Mouse (Mus musculus): ENCODE measurements around the gene Tmx2. TPM values are rescaled to one million over a fixed set of nuclear protein-coding genes. Genes with fewer than 3 reads are reported as not detected.
"Not testable (repeated sequence)": the region's sequence is repeated elsewhere in the genome, so short reads cannot be mapped to it uniquely, and the experiment has no call there.

Tmx2 gene
- total RNA-seq, 2 experiments from 2014 or later: 43.2 to 52.4 TPM

DNA sequence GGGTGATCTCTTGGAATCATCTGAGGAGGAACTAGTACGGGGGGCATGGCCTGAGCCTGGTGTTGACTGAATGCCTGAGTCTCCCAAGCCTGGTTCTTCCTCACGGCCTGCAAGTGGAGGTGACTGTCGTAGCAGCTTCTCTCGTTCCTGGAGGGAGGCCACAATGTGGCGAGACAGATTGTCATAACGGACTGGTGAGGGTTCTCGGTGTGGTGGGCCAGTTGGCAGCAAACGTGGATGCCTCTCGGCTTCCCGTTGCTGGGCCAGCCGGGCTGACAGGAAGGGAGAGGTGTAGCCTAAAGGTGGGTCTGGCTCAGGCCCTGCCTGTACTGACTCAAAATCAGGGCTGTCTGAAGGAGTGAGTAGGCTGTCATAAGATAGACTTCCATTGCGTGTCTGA, 11.1 kb upstream of the Tmx2 start:
- no peak for ATAC-seq (replicated peaks; ENCODE audit: low FRiP score, poor library complexity, severe bottlenecking)

DNA sequence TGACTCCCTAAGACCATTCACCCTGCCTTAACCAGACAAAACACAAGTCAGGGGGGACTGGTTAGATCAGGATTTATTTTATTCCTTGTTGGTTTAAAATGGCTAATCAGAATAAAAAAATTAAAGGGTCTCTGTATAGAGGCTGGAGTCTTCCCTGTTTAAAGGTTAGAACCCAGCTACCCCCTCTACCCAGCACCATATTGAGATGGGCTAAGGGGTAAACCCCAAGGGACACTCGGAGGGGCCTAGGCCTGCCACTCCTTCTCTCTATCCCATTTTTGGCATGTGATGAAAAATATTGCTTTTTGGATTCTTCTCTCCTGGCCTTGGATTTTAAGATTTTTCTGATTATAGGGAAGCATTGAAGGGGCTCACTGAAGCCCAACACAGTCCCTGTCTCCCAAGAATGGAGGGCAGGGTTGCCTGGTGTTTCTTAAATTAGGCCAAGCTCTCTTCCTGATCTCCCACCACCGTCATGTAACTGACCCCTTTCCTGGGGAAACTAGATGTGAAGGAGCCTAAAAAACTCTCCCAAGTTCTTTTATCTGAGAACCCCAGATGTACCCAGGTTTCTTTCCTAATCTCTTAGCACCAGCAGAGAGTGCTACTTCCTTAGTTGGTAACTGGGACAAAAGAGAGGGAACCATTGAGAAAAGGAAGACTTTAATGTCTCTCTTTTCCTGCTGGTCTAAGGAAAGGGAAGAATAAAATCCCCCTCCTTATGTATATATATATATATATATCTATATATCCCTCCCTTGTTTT, 9.3 kb upstream of the Tmx2 start:
- ATAC-seq (replicated peaks; ENCODE audit: low FRiP score, poor library complexity, severe bottlenecking): no peak

DNA sequence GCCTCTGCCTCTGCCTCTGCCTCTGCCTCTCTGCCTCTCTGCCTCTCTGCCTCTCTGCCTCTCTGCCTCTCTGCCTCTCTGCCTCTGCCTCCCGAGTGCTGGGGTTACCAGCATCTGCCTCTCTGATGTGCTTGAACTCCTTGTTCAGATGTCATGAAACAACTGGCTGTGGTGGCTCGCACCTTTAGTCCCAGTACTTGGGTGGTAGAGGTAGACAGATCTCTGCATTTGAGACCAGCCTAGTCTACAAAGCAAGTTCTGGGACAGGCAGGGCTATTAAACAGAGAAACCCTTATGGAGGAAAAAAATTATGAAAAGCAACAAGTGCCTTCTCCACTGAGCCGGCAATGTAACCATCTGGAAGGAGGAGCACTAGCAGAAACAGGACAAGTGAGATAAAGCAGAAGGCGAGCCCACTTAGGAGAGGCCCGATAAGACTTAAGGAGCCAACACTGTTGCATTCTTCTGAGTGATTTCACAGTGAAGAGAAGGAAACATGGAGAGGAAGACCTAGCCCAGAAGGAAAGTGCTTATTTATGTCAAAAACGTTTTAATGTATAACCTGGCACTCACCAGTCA, 3.8 kb upstream of the Tmx2 start:
- ATAC-seq (replicated peaks; ENCODE audit: low FRiP score, poor library complexity, severe bottlenecking): peak; percentile 79

DNA sequence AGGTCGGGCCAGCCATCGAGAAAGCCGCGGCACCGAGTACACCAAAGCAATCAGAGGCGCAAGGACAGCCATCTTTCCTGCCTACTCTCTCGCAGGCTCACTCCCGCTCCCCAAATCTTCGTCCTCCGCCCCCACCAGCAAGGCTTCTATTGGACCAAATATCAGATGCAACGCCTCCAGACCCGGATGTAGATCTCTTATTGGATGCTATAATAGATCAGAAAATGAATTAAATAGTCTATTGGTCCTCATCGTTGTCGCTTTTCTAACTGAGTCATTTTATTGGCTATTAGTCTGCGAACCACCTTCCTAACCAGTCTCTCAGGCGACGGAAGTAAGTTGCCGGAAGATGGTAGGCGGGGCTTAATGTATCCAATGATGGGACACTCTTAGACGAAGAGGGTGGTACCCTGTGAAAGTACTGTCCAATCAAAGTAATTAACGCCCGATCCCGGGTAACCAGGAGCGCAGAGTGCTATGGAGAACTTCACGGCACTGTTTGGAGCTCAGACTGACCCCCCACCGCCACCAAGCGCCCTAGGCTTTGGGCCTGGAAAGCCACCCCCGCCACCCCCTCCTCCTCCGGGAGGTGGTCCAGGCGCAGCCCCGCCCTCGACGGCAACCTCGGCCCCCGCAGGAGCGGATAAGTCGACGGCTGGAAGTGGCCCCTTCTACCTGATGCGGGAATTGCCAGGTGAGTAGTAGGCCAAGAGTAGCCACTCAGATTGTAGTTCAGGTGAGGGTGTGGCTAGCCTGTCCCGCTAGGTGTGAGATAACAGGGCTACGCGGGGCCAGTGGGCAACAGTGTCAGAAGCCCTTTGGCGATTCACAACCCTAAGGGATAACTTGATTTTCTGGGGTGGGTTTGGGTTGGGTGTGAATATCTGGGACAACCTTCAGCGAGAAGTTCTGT, 716 bp downstream of the Tmx2 start, which contains the start of the genes Gm28635 and Med19:
Gene Gm28635 (minus strand): TSS at position 74 of the 913 bp plus-strand sequence.
Gene Med19 (plus strand): TSS at position 435 of the 913 bp plus-strand sequence.
- peak; percentile 89 for ATAC-seq (replicated peaks; ENCODE audit: low FRiP score, poor library complexity, severe bottlenecking)

DNA sequence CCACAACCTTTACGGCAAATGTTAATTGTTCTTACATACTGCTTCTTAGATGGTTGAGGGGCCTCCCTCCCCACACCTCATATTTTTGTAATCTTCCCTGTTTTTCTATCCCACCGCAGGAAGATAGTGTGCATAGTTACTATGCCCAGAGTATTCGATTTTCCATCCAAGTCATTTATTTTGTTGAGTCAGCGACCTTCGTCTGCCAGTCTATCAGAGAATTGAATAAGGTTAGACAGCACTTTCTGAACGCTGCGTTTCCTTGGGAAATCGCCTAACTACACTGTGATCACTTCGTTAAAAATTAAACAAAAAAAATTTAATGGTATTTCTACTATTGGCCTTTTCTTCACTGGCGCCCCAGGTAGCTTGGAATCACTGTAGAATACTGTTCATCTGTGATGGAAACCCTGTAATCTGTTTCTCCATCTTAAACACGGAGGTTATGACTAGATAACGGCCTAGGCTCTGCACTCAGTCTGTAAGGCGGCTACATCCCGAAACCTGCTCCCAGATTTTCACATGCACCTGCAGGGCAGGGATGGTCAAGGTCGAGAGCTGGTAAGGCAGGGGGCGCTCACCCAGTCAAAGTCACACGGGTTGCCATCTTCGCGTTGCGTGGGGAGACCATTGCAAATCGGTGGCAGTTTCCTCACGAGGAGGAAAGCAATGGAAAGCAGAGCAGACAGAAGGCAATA, 1.5 kb downstream of the Tmx2 start:
- peak; percentile 61 for ATAC-seq (replicated peaks; ENCODE audit: low FRiP score, poor library complexity, severe bottlenecking)

DNA sequence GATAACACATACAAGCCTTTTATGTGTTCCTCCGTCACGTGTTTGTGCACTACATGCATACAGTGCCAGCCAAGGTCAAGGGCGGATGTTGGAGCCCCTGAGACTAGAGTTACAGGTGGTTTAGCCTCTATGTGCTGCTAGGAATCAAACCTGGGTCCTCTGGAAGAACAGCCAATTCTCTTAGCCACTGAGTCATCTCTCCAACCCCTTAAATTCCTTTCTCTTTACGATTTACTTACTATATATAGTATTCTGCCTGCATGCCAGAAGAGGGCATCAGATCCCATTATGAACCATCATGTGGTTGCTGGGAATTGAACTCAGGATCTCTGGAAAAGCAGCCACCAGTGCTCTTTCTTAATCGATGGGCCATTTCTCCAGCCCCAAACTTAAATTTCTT, 7.4 kb downstream of the Tmx2 start:
- ATAC-seq (replicated peaks; ENCODE audit: low FRiP score, poor library complexity, severe bottlenecking): not testable (repeated sequence)

DNA sequence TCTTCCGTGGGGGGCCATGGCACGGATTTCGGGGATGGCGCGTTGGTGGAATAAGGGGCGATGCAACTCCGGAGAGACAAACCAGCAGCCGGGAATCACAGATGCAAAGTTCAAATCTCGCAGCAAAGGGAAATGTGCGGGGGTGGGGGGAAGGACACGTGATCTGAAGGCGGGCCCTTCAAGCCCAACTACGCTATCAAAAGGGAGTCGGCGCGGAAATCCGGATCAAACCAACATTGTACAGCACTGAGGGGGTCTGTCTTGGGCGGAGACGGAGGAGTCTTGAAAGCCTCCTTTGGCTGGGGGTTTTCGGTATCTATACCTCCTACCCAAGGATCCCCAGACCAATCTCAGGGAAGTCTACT, 8.4 kb downstream of the Tmx2 start, which contains the start of gene Selenoh:
Gene Selenoh (minus strand): TSS at position 202 of the 365 bp plus-strand sequence.
- ATAC-seq (replicated peaks; ENCODE audit: low FRiP score, poor library complexity, severe bottlenecking): peak; percentile 93

DNA sequence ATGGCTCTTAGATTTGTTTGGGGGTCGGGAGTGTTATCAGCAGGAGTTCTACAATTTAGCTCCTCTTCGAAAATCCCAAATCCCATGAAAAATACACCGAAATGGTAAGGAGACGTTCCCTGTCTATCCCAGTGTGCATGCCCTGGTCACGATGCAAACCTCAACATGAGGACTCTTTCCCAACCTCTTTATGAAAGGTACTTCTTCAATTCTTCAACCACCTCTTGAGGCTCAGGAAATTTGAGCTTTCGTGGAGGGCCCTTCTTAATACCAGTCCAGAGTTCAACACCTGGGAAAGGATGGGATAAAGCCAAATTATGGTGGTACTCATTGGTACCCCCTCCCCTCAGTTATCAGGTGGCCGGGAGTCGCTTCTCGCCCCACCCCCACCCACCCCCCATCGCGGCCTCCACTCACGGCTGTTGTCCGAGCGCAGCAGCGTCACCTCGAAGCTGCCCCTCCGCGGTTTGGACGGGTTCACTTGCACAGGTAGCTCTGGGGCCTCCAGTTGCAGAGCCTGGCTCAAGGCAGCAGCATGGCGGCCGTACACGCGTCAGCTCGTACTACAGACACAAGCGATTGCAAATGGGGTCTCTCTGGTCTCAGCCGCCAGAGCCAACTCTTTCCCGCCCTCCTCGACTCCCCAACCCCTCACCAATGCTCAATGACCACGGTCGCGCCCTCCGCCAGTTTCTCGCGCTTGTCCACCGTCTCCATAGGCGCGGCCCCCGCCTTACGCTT, 8.9 kb downstream of the Tmx2 start:
- ATAC-seq (replicated peaks; ENCODE audit: low FRiP score, poor library complexity, severe bottlenecking): peak; percentile 62

DNA sequence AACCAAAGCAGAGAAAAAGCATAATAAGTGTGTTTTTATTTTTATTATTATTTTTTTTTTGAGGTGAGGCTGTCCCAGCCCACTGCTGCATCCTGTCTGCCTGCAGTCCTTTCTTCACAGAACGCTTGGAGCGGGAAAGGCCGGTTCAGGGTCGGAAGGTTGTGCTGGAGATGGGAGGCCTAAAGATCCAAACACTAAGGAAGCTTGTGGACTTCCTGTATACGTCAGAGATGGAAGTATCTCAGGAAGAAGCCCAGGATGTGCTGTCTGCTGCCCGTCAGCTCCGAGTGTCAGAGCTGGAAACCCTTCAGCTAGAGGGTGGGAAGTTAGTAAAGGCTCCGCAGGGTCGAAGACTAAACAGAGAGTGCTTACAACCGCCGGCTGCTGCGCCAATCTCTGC, 12.9 kb downstream of the Tmx2 start:
- ATAC-seq (replicated peaks; ENCODE audit: low FRiP score, poor library complexity, severe bottlenecking): no peak

DNA sequence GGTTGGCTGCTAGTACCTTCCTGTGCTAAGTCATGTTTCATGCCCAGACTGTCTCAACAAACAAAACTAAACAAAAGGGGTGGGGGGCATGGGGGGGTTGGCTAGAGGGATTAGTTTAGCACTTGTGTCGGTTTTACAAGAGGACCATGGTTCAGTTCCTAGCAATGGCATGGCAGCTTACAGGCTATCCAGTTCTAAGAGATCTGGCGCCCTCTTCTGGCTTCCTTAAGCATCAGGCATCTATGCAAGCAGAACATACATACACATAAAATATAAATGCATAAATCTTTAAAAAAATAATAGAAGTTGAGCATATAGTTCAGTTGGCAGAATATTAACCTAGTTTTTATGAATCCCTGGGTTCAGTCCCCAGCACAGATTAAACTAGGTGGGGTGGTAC, 16.1 kb downstream of the Tmx2 start:
- ATAC-seq (replicated peaks; ENCODE audit: low FRiP score, poor library complexity, severe bottlenecking): peak; percentile 74; the same call in 1 of the 2 replicates

DNA sequence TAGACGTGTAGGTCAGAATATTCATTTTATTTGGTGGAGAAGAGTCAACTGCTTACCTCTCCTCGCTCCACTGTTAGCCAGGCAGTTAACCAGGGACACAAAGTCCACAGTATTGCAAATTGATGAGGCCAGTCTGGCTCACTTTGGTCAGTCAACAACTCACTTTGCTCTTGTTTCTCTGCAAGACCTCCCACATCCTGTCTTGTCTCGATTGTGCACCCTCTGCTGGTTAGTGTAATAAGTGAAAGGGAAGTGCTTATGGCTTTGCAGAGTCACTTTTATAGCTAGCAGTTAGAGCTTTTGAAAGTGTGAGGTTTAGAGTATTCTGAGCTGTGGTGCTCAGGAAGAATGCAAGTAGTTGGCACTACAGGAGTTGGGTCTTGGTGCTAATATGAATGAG, 18.7 kb downstream of the Tmx2 start:
- ATAC-seq (replicated peaks; ENCODE audit: low FRiP score, poor library complexity, severe bottlenecking): peak; percentile 62

DNA sequence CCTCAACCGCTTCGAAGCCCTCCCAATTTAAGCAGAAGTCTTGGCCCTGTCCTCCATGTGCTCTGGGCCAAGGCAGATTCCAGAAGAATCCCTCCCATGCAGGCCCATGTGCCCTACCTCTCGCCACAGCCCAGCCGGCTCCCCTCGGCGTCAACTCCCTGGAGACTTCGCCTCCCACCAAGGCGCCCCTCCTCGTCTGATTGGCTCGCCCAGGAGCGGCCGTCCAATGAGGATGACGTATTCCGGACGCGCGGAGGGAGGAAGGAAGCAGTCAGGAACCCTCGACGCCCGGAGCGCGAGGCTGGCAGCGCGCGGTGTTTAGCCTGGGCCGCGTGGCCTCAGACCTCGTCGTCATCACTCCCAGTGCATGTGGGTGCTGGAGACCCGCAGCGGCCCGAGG, 20.1 kb downstream of the Tmx2 start, which contains the start of gene Btbd18:
Gene Btbd18 (plus strand): TSS at position 274 of the 400 bp plus-strand sequence.
- ATAC-seq (replicated peaks; ENCODE audit: low FRiP score, poor library complexity, severe bottlenecking): no peak

DNA sequence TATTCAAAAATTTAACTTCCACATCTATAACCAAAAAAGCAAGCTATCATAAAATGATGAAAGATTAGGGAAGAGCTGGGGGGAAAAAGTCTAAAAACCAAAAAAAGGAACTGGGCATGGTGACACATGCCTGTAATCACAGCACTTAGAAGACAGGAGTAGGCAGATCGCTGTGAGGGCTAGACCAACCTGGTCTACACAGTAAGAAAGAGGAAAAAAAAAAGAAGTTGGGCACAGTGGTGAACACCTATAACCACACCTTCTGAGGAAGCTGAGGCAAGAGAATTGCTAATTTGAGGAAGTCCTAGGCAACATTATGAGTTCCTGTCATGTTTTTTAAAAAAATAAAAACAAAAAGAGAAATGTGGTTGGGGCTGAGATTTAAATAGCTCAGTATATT, 23.1 kb downstream of the Tmx2 start:
- no peak for ATAC-seq (replicated peaks; ENCODE audit: low FRiP score, poor library complexity, severe bottlenecking)

DNA sequence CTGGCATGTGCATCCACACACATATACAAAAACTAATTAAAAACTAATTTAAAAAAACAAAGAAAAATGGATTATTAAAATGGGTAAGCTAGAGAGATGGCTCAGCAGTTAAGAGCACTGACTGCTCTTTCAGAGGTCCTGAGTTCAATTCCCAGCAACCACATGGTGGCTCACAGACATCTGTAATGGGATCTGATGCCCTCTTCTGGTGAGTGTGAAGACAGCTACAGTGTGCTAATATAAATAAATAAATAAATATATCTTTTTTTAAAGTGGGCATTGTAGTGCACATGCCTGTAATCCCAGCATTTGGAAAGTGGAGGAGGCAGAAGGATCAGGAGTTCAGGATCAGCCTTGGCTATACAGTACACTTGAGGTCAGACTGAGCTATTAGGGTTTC, 25.6 kb downstream of the Tmx2 start:
- ATAC-seq (replicated peaks; ENCODE audit: low FRiP score, poor library complexity, severe bottlenecking): no peak

DNA sequence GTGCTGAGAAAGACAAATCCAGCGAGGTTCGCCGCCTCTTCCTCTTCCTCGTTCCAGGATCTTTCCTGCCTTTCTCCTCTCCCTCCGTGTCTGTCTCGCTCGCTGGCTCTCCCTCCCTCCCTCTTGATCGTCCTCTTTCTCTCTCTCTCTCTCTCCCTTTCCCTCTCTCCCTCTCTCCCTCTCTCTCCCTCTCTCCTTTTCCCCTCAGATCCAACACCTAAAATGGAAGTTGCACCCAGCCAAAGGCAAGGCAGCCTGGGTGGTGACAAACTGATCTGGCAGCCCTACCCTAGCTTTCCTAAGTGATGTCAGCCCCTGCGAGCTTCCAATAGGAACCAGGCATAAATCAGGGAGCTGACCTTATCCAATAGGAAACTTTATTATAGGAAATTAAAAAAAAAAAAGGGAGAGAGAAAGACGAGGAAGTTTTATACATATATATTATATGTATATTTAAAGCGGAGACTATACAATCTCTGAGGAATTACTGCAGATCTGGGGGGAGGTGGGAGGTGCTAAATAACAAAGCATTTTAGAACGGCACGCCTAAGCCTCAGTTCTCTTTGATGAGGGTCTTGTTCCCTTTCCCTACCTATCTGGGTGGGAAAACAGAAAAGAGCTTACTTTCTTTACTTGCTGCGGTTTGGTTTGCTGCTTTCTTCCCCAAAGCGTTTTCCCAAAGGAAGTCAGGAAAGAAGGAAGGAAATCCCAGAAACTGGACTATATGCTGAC, 28.3 kb downstream of the Tmx2 start, which contains the start of gene Ctnnd1:
Gene Ctnnd1 (minus strand): TSS at position 302 of the 732 bp plus-strand sequence.
- peak; percentile 90 for ATAC-seq (replicated peaks; ENCODE audit: low FRiP score, poor library complexity, severe bottlenecking)

DNA sequence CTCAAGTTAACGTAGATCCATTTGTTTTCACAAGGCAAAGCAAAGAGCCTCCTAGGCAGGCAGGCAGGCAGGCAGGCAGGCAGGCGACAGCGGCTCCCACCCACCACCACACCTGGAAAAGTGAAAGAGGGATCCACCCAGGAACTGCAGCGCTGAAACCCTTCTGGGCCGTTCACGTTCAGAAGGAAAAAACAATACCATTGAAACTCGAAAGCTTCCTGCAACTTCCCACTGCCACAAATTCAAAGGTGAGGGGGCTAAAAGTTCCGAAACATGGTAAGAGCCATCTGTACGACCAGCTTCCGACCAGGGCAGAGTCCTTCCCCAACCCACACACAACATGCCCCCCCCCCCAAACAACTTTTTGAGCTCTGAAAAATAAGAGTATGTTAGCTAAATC, 29.3 kb downstream of the Tmx2 start:
- ATAC-seq (replicated peaks; ENCODE audit: low FRiP score, poor library complexity, severe bottlenecking): peak; percentile 73; the same call in 1 of the 2 replicates

DNA sequence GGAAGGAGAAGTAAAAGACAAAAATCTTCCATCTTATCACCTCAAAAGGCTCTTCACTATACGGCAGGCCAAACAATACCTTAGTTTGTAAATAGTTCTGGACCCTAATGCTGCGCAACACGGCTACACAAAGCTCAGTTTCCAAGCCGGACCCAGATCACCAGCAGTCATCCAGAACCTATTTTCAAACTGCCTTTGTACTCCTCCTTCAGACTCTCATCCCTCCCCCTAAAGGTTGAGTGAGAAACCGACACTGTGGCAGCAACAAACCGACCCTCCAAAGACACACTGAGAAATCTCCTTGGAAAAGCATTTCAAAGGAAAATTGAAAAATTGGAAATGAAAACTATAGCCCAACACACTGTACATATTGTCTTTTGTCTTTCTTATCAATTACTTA, 30.6 kb downstream of the Tmx2 start:
- ATAC-seq (replicated peaks; ENCODE audit: low FRiP score, poor library complexity, severe bottlenecking): no peak

DNA sequence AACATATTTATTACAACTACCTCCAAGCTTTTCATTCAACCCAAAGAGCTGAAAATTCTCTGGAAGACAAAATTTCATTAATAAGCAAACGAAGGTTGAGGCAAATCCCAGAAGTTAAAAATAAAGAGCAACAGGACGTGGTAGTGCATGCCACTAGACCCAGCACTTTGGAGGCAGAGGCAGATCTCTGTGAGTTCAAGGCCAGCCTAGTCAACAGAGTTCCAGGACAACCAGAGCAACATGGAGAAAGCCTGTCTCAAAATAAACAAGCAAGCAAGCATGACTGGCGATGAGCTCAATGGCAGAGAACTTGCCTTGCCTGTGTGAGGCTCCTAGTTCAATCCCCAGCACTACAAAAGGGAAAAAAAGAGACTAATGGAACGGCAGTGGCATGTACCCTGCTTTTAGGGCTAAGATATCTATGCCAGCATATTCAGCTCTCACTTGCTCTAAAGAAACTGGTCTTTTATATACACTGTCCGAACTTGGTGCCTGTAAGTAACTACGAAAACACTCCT, 31.8 kb downstream of the Tmx2 start:
- ATAC-seq (replicated peaks; ENCODE audit: low FRiP score, poor library complexity, severe bottlenecking): no peak
